Mouse (Mus musculus): ENCODE data around the gene Rbm48.
A peak's percentile ranks its signal among the peaks of the same experiment; 100 is the strongest.

The Rbm48 gene

GRCm38 (mm10) chr5:3551481-3551880 is 44.9 kb downstream of the Rbm48 start:
- no peak for DNase-seq (ENCODE audit: low spot score in 2 of 2)

GRCm38 (mm10) chr5:3546226-3546625 is 50.2 kb downstream of the Rbm48 start:
- DNase-seq (ENCODE audit: low spot score in 2 of 2): no peak

- DNase-seq (ENCODE audit: low spot score in 2 of 2): no peak
Observed at GRCm38 (mm10) chr5:3544480-3544769, 52.0 kb downstream of the Rbm48 start.

GRCm38 (mm10) chr5:3543629-3544479 is 52.5 kb downstream of the Rbm48 start, which contains the start of gene Fam133b:
Fam133b (plus strand) TSS chr5:3543833.
- peak; percentile 89 to 92 for DNase-seq (ENCODE audit: low spot score in 2 of 2)

- DNase-seq (ENCODE audit: low spot score in 2 of 2): no peak
Observed at GRCm38 (mm10) chr5:3541871-3542270, 54.5 kb downstream of the Rbm48 start.

- DNase-seq (ENCODE audit: low spot score in 2 of 2): no peak
Observed at GRCm38 (mm10) chr5:3538505-3539472, 57.6 kb downstream of the Rbm48 start.

DNA sequence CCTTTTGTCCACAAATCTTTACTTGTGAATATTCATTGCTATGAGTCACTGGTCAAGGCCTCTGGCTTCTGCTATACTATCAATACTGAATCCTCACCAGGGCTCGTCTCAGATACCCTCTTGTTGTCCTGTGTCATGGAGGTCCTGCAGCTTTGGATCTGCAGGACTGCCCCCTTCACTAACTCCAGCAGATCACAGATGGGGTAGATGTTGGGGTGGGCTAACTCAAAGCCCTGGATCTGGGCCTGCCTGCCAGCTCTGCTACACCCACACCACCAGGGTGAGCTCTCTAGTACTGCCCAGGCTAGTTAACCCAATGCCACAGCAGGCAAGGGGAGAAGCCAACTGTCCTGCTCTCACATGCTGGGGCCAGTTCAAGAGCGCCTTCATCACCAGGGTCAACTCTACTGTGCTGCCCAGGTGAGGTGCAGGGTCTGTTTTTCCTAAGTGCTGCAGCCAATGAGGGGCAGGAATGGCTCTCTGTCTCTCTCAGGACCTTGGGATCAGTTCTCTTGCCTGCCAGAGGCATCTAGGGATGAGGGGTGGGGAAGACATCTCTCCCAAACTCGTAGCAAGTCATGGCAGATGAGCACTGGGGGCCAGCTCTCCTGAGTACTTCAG is 59.7 kb downstream of the Rbm48 start:
- no peak for DNase-seq (ENCODE audit: low spot score in 2 of 2)
